Mouse (Mus musculus) B cell, adult 2 months (primary cell): ENCODE data around the gene Klhl31.

Experiments used
- DNase-seq, 2 experiments: peaks; one replicate each; pipeline ENCODE4 v3.0.0; 2022

The Klhl31 gene

DNA sequence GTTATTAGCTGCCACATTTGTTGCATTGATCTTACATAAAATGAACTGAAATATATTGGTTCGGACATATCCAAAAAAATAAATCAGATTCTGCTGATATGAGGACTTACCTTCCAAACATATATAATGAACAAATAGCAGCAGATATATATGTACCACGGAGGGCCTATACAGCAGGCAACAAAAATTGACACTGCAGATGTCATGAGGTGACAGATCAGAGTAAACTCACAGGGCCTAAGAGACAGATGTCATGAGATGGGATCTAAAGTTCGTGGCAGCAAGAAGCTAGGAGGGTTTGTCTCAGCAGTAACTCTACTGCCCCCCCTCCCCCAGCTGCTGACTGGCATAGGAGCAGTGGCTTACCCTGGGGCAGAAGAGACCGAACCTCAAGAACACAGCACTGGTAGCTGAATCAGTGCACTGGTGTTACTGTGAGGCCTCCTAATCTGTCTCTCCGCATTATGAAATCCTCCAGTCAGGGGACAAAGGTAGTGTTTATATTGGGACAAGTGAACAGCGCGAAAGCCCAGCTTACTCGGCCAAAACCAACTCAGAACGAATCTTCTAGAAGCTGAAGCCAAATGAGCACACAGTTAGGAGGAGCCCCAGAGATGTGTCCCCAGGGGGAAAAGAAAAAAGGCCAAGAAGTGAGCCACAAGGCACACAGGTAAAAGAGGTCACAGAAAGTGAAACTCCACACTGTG is 71.3 kb downstream of the Klhl31 start:
- DNase-seq, result no peak

- no peak for DNase-seq
Observed at GRCm38 (mm10) chr9:77708950-77709349, 72.7 kb downstream of the Klhl31 start.
